Mouse (Mus musculus): ENCODE measurements around the gene Gm14685. TPM values are rescaled to one million over a fixed set of nuclear protein-coding genes. Genes with fewer than 3 reads are reported as not detected.
"Not testable (repeated sequence)": the region's sequence is repeated elsewhere in the genome, so short reads cannot be mapped to it uniquely, and the experiment has no call there.

The Gm14685 gene
- not detected in 2 replicates for total RNA-seq (2017)

DNA sequence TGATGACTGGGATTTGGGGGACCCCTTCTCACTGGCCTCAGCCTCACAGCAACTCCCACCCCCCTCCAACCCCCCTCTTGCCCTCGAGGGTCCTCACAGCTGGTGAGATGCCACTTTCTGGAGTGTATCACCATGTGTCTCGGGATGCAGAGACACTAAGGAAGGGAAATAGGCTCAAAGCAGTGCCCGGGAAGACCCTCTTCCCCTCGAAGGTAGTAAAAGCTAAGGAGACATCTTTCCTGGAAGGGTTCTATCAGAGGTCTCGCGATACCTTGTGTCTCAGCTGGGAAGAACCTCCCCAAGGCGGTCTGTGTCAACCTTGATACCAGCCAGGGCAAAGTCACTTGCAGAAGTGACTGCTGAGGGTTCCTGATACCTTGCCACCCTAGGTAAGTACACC lies at the start of gene Gm14685:
TSS of gene Gm14685 (plus strand) at position 301 of the 400 bp plus-strand sequence.
- ATAC-seq (replicated peaks; ENCODE audit: low read depth, poor library complexity, severe bottlenecking), result not testable (repeated sequence)

DNA sequence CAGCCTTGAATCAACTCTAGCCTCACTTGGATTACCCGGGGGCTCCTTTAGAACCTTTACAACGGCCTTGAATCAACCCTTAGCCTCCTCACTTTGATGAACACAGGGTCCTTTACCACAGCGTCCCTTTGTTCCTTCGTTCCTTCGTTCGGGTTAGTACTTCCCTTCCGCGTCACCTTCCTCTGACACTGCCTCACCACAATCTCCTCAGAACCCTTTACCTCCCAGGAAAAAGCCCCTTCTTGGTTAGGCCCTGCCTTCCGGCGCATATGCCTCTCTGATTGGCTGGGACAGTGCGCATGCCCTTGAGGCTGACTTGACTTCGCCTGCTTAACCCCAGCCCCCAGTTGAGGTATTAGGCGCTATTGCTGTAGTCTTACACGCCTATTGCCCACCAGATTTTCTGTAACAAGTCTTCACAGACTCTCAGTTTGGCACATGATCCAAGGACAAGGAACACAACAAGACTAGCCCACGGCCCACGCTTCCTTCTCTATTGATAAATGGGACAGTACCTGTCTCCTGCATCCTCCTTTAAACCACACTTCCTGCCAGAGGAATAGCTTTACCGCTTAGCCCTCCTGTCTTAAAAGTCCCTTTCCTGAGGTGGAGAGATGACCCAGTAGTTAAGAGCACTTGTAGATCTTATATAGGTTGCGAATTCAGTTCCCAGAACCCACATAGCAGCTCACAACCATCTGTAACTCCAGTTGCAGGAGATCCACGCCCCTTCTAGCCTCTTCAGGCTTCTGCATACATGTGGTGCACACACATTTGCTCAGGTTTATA lies 34.4 kb upstream of the Gm14685 start, which contains the start of gene Xlr4a:
TSS of gene Xlr4a (minus strand) at position 212 of the 789 bp plus-strand sequence.
- ATAC-seq (replicated peaks; ENCODE audit: low read depth, poor library complexity, severe bottlenecking), result 0 out of 2 replicates have a peak, but pooled peaks have one; percentile 25

DNA sequence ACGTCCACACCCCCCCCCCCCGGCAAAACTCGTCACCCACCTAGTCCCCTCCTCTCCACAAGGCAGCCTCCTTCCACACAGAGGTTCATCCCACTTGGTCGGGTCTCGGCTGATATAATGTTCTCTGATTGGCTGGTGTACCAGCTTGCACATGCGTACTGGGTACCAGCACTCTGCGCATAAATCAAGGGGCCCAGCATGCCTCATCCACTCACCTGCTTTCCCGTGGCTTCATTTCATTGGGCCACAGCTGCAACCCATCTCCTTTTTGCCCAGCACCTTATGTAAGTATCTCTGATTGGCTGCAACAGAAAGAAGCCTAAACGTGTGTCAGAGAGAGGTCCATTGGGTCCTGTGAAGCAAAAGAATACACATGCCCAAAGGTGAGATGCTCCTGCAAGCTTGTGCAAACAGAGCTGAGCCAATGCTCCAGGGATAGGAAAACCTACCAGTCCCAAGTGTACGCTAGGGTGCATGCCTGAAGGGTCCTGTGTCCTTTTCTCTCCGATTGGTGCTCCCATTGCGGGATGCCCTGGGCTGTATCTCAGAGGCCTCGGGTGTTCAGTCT lies 19.8 kb upstream of the Gm14685 start, which contains the start of gene Xlr3a:
TSS of gene Xlr3a (minus strand) at position 155 of the 568 bp plus-strand sequence.
- ATAC-seq (replicated peaks; ENCODE audit: low read depth, poor library complexity, severe bottlenecking), result not testable (repeated sequence)

DNA sequence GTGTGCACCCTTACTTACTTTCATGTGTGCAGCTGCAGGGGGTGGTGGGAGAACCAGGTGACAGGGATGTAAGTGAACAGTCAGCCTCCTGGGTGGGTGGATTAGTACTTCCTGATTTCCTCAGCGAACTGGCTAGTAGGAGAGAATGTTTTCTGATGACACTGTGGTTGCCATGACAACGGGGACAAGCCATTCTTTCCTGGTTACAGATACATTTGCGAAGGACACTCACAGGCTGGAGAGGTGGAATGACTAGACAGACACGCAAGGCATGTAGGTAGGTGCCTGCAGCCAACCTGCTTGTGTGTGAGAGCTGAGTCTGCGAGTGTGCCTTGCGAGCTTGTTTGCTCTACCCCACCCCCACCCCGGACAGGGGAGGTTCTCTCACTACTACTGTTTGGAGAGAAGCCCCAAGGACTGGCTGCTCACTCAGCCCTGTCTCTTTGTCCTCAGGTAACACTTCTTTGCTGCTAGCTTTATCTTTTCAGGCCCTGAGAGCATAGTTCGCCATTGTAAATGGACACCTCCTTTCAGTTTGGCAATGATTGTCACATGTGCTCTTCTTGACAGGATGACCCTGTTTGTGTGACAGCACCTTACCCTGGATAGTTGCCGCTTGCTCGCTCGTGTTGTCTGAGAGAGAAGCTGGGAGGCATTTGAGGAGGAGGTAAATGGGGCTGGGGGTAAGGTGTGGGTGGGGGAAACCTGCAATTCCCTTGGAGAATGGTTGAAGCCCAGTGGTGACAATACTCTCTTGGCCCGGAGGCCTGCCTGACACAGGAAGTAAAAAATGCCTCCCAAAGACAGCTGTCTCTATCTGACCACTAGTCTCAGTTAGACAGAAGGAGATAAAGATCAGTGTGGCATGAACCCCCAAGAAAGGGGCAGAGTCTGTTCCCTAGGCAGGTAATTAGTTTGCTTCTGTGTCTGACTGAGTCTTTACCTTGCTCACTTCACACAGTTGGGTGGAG lies 6.3 kb downstream of the Gm14685 start:
- ATAC-seq (replicated peaks; ENCODE audit: low read depth, poor library complexity, severe bottlenecking), result peak; percentile 96

DNA sequence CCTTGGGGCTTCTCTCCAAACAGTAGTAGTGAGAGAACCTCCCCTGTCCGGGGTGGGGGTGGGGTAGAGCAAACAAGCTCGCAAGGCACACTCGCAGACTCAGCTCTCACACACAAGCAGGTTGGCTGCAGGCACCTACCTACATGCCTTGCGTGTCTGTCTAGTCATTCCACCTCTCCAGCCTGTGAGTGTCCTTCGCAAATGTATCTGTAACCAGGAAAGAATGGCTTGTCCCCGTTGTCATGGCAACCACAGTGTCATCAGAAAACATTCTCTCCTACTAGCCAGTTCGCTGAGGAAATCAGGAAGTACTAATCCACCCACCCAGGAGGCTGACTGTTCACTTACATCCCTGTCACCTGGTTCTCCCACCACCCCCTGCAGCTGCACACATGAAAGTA lies 26.4 kb downstream of the Gm14685 start:
- ATAC-seq (replicated peaks; ENCODE audit: low read depth, poor library complexity, severe bottlenecking), result peak; percentile 92

DNA sequence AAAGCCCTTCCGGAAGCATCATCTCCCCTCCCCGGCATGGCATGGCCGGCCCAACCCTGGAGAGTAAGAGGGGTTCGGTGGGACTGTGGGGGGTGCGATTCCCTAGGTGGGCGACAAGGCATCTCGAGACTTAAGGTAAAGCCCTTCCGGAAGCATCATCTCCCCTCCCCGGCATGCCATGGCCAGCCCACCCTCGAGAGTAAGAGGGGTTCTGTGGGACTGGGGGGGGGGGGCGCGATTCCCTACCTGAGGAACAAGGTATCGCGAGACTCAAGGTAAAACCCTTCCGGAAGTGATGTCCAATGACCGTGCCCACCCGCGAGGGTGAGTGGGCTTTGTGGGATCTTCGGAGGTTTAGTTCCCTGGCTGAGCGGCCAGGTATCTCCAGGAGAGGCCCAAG lies 31.6 kb downstream of the Gm14685 start, which contains the start of gene Xlr5b:
TSS of gene Xlr5b (plus strand) at position 301 of the 400 bp plus-strand sequence.
- ATAC-seq (replicated peaks; ENCODE audit: low read depth, poor library complexity, severe bottlenecking), result not testable (repeated sequence)

DNA sequence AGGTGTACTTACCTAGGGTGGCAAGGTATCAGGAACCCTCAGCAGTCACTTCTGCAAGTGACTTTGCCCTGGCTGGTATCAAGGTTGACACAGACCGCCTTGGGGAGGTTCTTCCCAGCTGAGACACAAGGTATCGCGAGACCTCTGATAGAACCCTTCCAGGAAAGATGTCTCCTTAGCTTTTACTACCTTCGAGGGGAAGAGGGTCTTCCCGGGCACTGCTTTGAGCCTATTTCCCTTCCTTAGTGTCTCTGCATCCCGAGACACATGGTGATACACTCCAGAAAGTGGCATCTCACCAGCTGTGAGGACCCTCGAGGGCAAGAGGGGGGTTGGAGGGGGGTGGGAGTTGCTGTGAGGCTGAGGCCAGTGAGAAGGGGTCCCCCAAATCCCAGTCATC lies 32.5 kb downstream of the Gm14685 start, which contains the start of gene DXBay18:
TSS of gene DXBay18 (minus strand) at position 101 of the 400 bp plus-strand sequence.
- not testable (repeated sequence) for ATAC-seq (replicated peaks; ENCODE audit: low read depth, poor library complexity, severe bottlenecking)

DNA sequence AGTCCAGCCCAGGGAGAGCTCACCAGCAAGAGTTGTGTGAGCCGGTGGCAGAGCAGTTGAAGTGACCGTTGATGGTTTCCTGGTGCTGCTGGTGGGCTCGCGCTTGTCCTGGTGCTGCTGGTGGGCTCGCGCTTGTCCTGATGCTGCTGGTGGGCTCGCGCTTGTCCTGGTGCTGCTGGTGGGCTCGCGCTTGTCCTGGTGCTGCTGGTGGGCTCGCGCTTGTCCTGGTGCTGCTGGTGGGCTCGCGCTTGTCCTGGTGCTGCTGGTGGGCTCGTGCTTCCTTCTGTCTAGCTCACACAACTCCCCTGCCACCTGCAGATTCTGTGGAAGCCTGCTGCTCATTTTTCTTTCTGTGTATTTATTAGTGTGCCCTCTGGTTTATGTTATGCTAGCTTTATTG lies 60.0 kb downstream of the Gm14685 start, which contains the start of gene Spin2d:
TSS of gene Spin2d (minus strand) at position 101 of the 400 bp plus-strand sequence.
- not testable (repeated sequence) for ATAC-seq (replicated peaks; ENCODE audit: low read depth, poor library complexity, severe bottlenecking)

Other genes with a start within 250 kb of the Gm14685 start
- gene Cetn2, start 198.6 kb upstream of the Gm14685 start, total RNA-seq (2017), result 112 and 130 TPM in 2 replicates
- gene Nsdhl, start 198.5 kb upstream of the Gm14685 start, total RNA-seq (2017), result 13.9 and 14.2 TPM in 2 replicates
- gene Zfp185, start 129.7 kb upstream of the Gm14685 start, total RNA-seq (2017), result 0.34 TPM in 1 of 2 replicates, not detected in the other
- gene Pnma5, start 79.9 kb upstream of the Gm14685 start, total RNA-seq (2017), result not detected in 2 replicates
- not detected in 2 replicates for gene Pnma3, start 52.3 kb upstream of the Gm14685 start, total RNA-seq (2017)
- 11.7 and 42.1 TPM in 2 replicates for gene Xlr4a, start 34.6 kb upstream of the Gm14685 start, total RNA-seq (2017)
- gene Xlr3a, start 20.0 kb upstream of the Gm14685 start, total RNA-seq (2017), result 4.1 and 8.2 TPM in 2 replicates
- not detected in 2 replicates for gene Xlr5b, start 31.7 kb downstream of the Gm14685 start, total RNA-seq (2017)
- not detected in 2 replicates for gene DXBay18, start 32.4 kb downstream of the Gm14685 start, total RNA-seq (2017)
- gene Spin2d, start 59.9 kb downstream of the Gm14685 start, total RNA-seq (2017), result 1.1 TPM in 1 of 2 replicates, not detected in the other
- gene Xlr3b, start 75.2 kb downstream of the Gm14685 start, total RNA-seq (2017), result 3.2 and 7.7 TPM in 2 replicates
- gene Xlr4b, start 97.3 kb downstream of the Gm14685 start, total RNA-seq (2017), result 20.1 and 36.6 TPM in 2 replicates
- 4.7 and 7.4 TPM in 2 replicates for gene F8a, start 111.2 kb downstream of the Gm14685 start, total RNA-seq (2017)
- gene Xlr4c, start 126.1 kb downstream of the Gm14685 start, total RNA-seq (2017), result 5.8 and 6.2 TPM in 2 replicates
- not detected in 2 replicates for gene Xlr3c, start 148.3 kb downstream of the Gm14685 start, total RNA-seq (2017)
- not detected in 2 replicates for gene Xlr5a, start 175.9 kb downstream of the Gm14685 start, total RNA-seq (2017)
- gene Xlr5c, start 175.9 kb downstream of the Gm14685 start, total RNA-seq (2017), result not detected in 2 replicates
- gene Gm45015, start 219.8 kb downstream of the Gm14685 start, total RNA-seq (2017), result not detected in 2 replicates
- 9.8 and 10.1 TPM in 2 replicates for gene Zfp275, start 225.6 kb downstream of the Gm14685 start, total RNA-seq (2017)